Mouse (Mus musculus) heart, embryonic 11.5 days (tissue): ENCODE results near the gene Gm21440. TPM values are rescaled to one million over a fixed set of nuclear protein-coding genes. Genes with fewer than 3 reads are reported as not detected.
"Not testable (repeated sequence)": the region's sequence is repeated elsewhere in the genome, so short reads cannot be mapped to it uniquely, and the experiment has no call there.

Experiments
- ATAC-seq: fragments of 200-750 bp; cut with Nextera tagmentation; replicated peaks from 2 replicates; pipeline ENCODE4 v1.8.0; 2017; ENCODE audit warnings: moderate library complexity; ENCODE audit not compliant: insufficient number of reproducible peaks, low FRiP score, low TSS enrichment
- H3K27ac ChIP-seq: fragments of 300-500 bp; sonication (generic); 2 replicates; pipeline ENCODE4 v1.5.1; 2014; ENCODE audit warnings: mild to moderate bottlenecking, low read depth, low read length
- H3K27me3 ChIP-seq: fragments of 300-500 bp; sonication (generic); 2 replicates; pipeline ENCODE4 v1.6.1; 2014; ENCODE audit warnings: mild to moderate bottlenecking, low read length, mixed read lengths; ENCODE audit not compliant: control insufficient read depth, insufficient read depth
- H3K36me3 ChIP-seq: fragments of 300-500 bp; sonication (generic); 2 replicates; pipeline ENCODE4 v1.6.1; 2014; ENCODE audit warnings: mild to moderate bottlenecking, low read length, moderate library complexity, mixed read lengths; ENCODE audit not compliant: control insufficient read depth, insufficient read depth
- H3K4me1 ChIP-seq: fragments of 300-500 bp; sonication (generic); 2 replicates; pipeline ENCODE4 v1.6.1; 2014; ENCODE audit warnings: low read length; ENCODE audit not compliant: control insufficient read depth, insufficient read depth
- H3K4me2 ChIP-seq: fragments of 300-500 bp; sonication (generic); 2 replicates; pipeline ENCODE4 v1.6.1; 2014; ENCODE audit warnings: mild to moderate bottlenecking, moderate library complexity
- H3K4me3 ChIP-seq: fragments of 300-500 bp; sonication (generic); 2 replicates; pipeline ENCODE4 v1.5.1; 2014; ENCODE audit warnings: low read depth, low read length
- H3K9ac ChIP-seq: fragments of 300-500 bp; sonication (generic); 2 replicates; pipeline ENCODE4 v1.6.1; 2014; ENCODE audit warnings: mild to moderate bottlenecking, low read depth, low read length, moderate library complexity
- H3K9me3 ChIP-seq: fragments of 300-500 bp; sonication (generic); replicated peaks from 2 replicates; pipeline ENCODE4 v1.6.1; 2016; ENCODE audit warnings: low read length; ENCODE audit not compliant: control insufficient read depth
- WGBS: fragments of 180-500 bp; shearing (Covaris S2); extraction: QIAGEN DNeasy Blood & Tissue Kit; methylation state at CpG from one replicate; pipeline ENCODE4 v1.1.7; 2014; ENCODE audit not compliant: insufficient replicate concordance; 5-methylcytosine and 5-hydroxymethylcytosine counted together
- polyA plus RNA-seq: library from polyadenylated mRNA; unstranded; fragments of >200 nt; fragmentation: Nextera tagmentation; extraction: Ambion mirVana; gene quantifications from 2 replicates; pipeline ENCODE4 v1.2.1, GENCODE M21; 2014

Gene Gm21440
- polyA plus RNA-seq: not detected in 2 replicates

- not testable (repeated sequence) for H3K4me2 ChIP-seq
Measured at GRCm38 (mm10) chrY:13252091-13252490, at the start of gene Gm21440, which contains the start of gene Gm21454. Gm21440 (plus strand) TSS chrY:13252391. Gm21454 (plus strand) TSS chrY:13252442.

GRCm38 (mm10) chrY:13223828-13224227 lies 28.4 kb upstream of the Gm21440 start, which contains the start of gene Gm21828:
Gm21828 (minus strand) TSS chrY:13223928.
- not testable (repeated sequence) for H3K36me3 ChIP-seq, H3K4me3 ChIP-seq, H3K9ac ChIP-seq, H3K27me3 ChIP-seq, H3K27ac ChIP-seq, H3K4me2 ChIP-seq, H3K9me3 ChIP-seq, H3K4me1 ChIP-seq, ATAC-seq
- no CpG with 5 or more reads among the region's 3 CpGs for WGBS

More at GRCm38 (mm10) chrY:13252091-13252490, at the start of gene Gm21440, which contains the start of gene Gm21454:
- H3K36me3 ChIP-seq, H3K9me3 ChIP-seq, H3K27ac ChIP-seq, H3K4me1 ChIP-seq, H3K27me3 ChIP-seq, H3K4me3 ChIP-seq, H3K9ac ChIP-seq, ATAC-seq: not testable (repeated sequence)

Other genes starting within 250 kb of the Gm21440 start
- not detected in 2 replicates for gene Gm20807, start 209.5 kb upstream of the Gm21440 start, polyA plus RNA-seq
- gene Gm21891, start 118.9 kb upstream of the Gm21440 start, polyA plus RNA-seq: not detected in 2 replicates
- gene Gm21425, start 90.4 kb upstream of the Gm21440 start, polyA plus RNA-seq: not detected in 2 replicates
- not detected in 2 replicates for gene Gm21828, start 28.5 kb upstream of the Gm21440 start, polyA plus RNA-seq
- gene Gm21454, start 51 bp downstream of the Gm21440 start, polyA plus RNA-seq: not detected in 2 replicates
- not detected in 2 replicates for gene Gm21725, start 96.7 kb downstream of the Gm21440 start, polyA plus RNA-seq
- gene Gm21866, start 213.2 kb downstream of the Gm21440 start, polyA plus RNA-seq: not detected in 2 replicates
- not detected in 2 replicates for gene Gm20773, start 241.6 kb downstream of the Gm21440 start, polyA plus RNA-seq